Mouse (Mus musculus): Measurements from ENCODE around the gene Zfp51. TPM values are rescaled to one million over a fixed set of nuclear protein-coding genes. Genes with fewer than 3 reads are reported as not detected.
"Not testable (repeated sequence)": the region's sequence is repeated elsewhere in the genome, so short reads cannot be mapped to it uniquely, and the experiment has no call there.

The Zfp51 gene
- polyA plus RNA-seq, 1 experiment from 2014 or later, result 17.0 TPM

- H3K27ac ChIP-seq; H3K4me1 ChIP-seq; H3K9ac ChIP-seq; H3K9me3 ChIP-seq; H3K4me3 ChIP-seq (replicated peaks); H3K27me3 ChIP-seq (replicated peaks); ATAC-seq (ENCODE audit: insufficient read depth, low FRiP score, low read depth); H3K4me2 ChIP-seq; H3K36me3 ChIP-seq: not testable (repeated sequence)
- WGBS, result 64% methylated on average over 5 of the region's 9 CpGs
These were observed 26.2 kb downstream of the Zfp51 start for GRCm38 (mm10) chr17:21476351-21476750.

- H3K27me3 ChIP-seq (replicated peaks); H3K9ac ChIP-seq; H3K36me3 ChIP-seq; H3K4me2 ChIP-seq; H3K27ac ChIP-seq; H3K4me3 ChIP-seq (replicated peaks); H3K9me3 ChIP-seq; ATAC-seq (ENCODE audit: insufficient read depth, low FRiP score, low read depth); H3K4me1 ChIP-seq: not testable (repeated sequence)
- WGBS, result 49% methylated on average over 10 of the region's 10 CpGs
These were observed 28.1 kb downstream of the Zfp51 start for GRCm38 (mm10) chr17:21478103-21478777.

GRCm38 (mm10) chr17:21488760-21489499, 38.8 kb downstream of the Zfp51 start, which contains the start of gene Zfp53:
Gene Zfp53 (plus strand): TSS chr17:21488998.
- Histone ChIP-seq H3K9ac (peak within 1 kb of the TSS; percentile 65), H3K4me3 (replicated peaks) (peak within 1 kb of the TSS; percentile 94), H3K27ac (peak within 1 kb of the TSS; percentile 90), H3K4me2 (peak within 1 kb of the TSS; percentile 70), H3K9me3 (no peaks in the 10 kb centered on the region), H3K36me3 (peaks cover 4% of the 10 kb centered on the region; the same call in 1 of the 2 replicates), H3K4me1 (no peaks in the 10 kb centered on the region), H3K27me3 (replicated peaks) (no peaks in the 10 kb centered on the region)
- peak; percentile 100 for ATAC-seq (ENCODE audit: insufficient read depth, low FRiP score, low read depth)
- under 1% methylated on average over 34 of the region's 34 CpGs for WGBS

GRCm38 (mm10) chr17:21489500-21490001, 39.4 kb downstream of the Zfp51 start:
- WGBS, result 6% methylated on average over 8 of the region's 8 CpGs
- H3K9me3 ChIP-seq, result no peaks in the 10 kb centered on the region
- H3K4me1 ChIP-seq, result no peaks in the 10 kb centered on the region
- no peaks in the 10 kb centered on the region for H3K27me3 ChIP-seq (replicated peaks)
- H3K9ac ChIP-seq, result peak overlapping the region; percentile 65; the same call in 1 of the 2 replicates
- ATAC-seq (ENCODE audit: insufficient read depth, low FRiP score, low read depth), result no peak
- peak overlapping the region; percentile 94 for H3K4me3 ChIP-seq (replicated peaks)
- H3K4me2 ChIP-seq, result peak overlapping the region; percentile 70
- H3K36me3 ChIP-seq, result peaks cover 4% of the 10 kb centered on the region; the same call in 1 of the 2 replicates
- peak overlapping the region; percentile 90 for H3K27ac ChIP-seq

GRCm38 (mm10) chr17:21501365-21501764, 51.2 kb downstream of the Zfp51 start:
- Histone ChIP-seq H3K9ac (no peak overlapping the region), H3K9me3 (no peaks in the 10 kb centered on the region), H3K4me3 (replicated peaks) (no peak overlapping the region), H3K36me3 (no peaks in the 10 kb centered on the region), H3K4me2 (no peak overlapping the region), H3K4me1 (no peaks in the 10 kb centered on the region), H3K27ac (no peak overlapping the region), H3K27me3 (replicated peaks) (no peaks in the 10 kb centered on the region)
- WGBS, result 86% methylated on average over 1 of the region's 1 CpGs
- ATAC-seq (ENCODE audit: insufficient read depth, low FRiP score, low read depth), result no peak

- H3K36me3 ChIP-seq, result peaks cover 7% of the 10 kb centered on the region; the same call in 1 of the 2 replicates
- ATAC-seq (ENCODE audit: insufficient read depth, low FRiP score, low read depth), result no peak
- 85% methylated on average over 1 of the region's 1 CpGs for WGBS
- H3K4me3 ChIP-seq (replicated peaks), result no peak overlapping the region
- no peaks in the 10 kb centered on the region for H3K27me3 ChIP-seq (replicated peaks)
- no peak overlapping the region for H3K27ac ChIP-seq
- H3K9me3 ChIP-seq, result no peaks in the 10 kb centered on the region
- no peak overlapping the region for H3K4me2 ChIP-seq
- no peak overlapping the region for H3K9ac ChIP-seq
- no peaks in the 10 kb centered on the region for H3K4me1 ChIP-seq
These were observed 54.4 kb downstream of the Zfp51 start for GRCm38 (mm10) chr17:21504524-21504923.

- ATAC-seq (ENCODE audit: insufficient read depth, low FRiP score, low read depth), result no peak
- Histone ChIP-seq H3K27me3 (replicated peaks) (no peaks in the 10 kb centered on the region), H3K9ac (no peak overlapping the region), H3K4me1 (no peaks in the 10 kb centered on the region), H3K27ac (no peak overlapping the region), H3K4me3 (replicated peaks) (no peak overlapping the region), H3K36me3 (peaks cover 7% of the 10 kb centered on the region; the same call in 1 of the 2 replicates), H3K9me3 (no peaks in the 10 kb centered on the region), H3K4me2 (no peak overlapping the region)
- WGBS, result 90% methylated on average over 3 of the region's 3 CpGs
These were observed 56.1 kb downstream of the Zfp51 start for GRCm38 (mm10) chr17:21506258-21506657.

- no peaks in the 10 kb centered on the region for H3K9me3 ChIP-seq
- H3K4me3 ChIP-seq (replicated peaks), result no peak overlapping the region
- H3K4me1 ChIP-seq, result no peaks in the 10 kb centered on the region
- no peak overlapping the region for H3K27ac ChIP-seq
- no peak overlapping the region for H3K9ac ChIP-seq
- no peaks in the 10 kb centered on the region for H3K27me3 ChIP-seq (replicated peaks)
- ATAC-seq (ENCODE audit: insufficient read depth, low FRiP score, low read depth), result no peak
- peaks cover 7% of the 10 kb centered on the region; the same call in 1 of the 2 replicates for H3K36me3 ChIP-seq
- no peak overlapping the region for H3K4me2 ChIP-seq
These were observed 59.6 kb downstream of the Zfp51 start for GRCm38 (mm10) chr17:21509756-21510155.

Other genes with a start within 250 kb of the Zfp51 start
- gene Vmn1r234, start 224.3 kb upstream of the Zfp51 start, polyA plus RNA-seq (2015; fragmentation: Nextera tagmentation; extraction: Ambion mirVana), result not detected in 2 replicates
- gene Vmn1r235, start 194.0 kb upstream of the Zfp51 start, polyA plus RNA-seq (2015; fragmentation: Nextera tagmentation; extraction: Ambion mirVana), result not detected in 2 replicates
- not detected in 2 replicates for gene Vmn1r236, start 167.4 kb upstream of the Zfp51 start, polyA plus RNA-seq (2015; fragmentation: Nextera tagmentation; extraction: Ambion mirVana)
- gene Vmn1r237, start 138.5 kb upstream of the Zfp51 start, polyA plus RNA-seq (2015; fragmentation: Nextera tagmentation; extraction: Ambion mirVana), result not detected in 2 replicates
- gene Zfp677, start 66.6 kb upstream of the Zfp51 start, polyA plus RNA-seq (2015; fragmentation: Nextera tagmentation; extraction: Ambion mirVana), result 3.1 and 3.4 TPM in 2 replicates
- 6.5 and 7.3 TPM in 2 replicates for gene Zfp54, start 27.1 kb upstream of the Zfp51 start, polyA plus RNA-seq (2015; fragmentation: Nextera tagmentation; extraction: Ambion mirVana)
- gene Zfp53, start 38.6 kb downstream of the Zfp51 start, polyA plus RNA-seq (2015; fragmentation: Nextera tagmentation; extraction: Ambion mirVana), result 13.4 and 13.5 TPM in 2 replicates
- gene Zfp52, start 85.2 kb downstream of the Zfp51 start, polyA plus RNA-seq (2015; fragmentation: Nextera tagmentation; extraction: Ambion mirVana), result 5.1 and 5.9 TPM in 2 replicates
- 16.0 and 16.3 TPM in 2 replicates for gene Zfp948, start 116.6 kb downstream of the Zfp51 start, polyA plus RNA-seq (2015; fragmentation: Nextera tagmentation; extraction: Ambion mirVana)
- gene Zfp983, start 200.2 kb downstream of the Zfp51 start, polyA plus RNA-seq (2015; fragmentation: Nextera tagmentation; extraction: Ambion mirVana), result 4.2 TPM in 2 replicates
- 4.7 and 8.0 TPM in 2 replicates for gene Gm10226, start 241.5 kb downstream of the Zfp51 start, polyA plus RNA-seq (2015; fragmentation: Nextera tagmentation; extraction: Ambion mirVana)